Mouse (Mus musculus) mesoderm, embryonic 11.5 days (tissue): ENCODE measurements around the gene Ston1.

ENCODE experiments used
- DNase-seq: peaks from one replicate; pipeline ENCODE4 v3.0.0-alpha.2; 2012; ENCODE audit warnings: low read depth, low spot score

Ston1 gene

GRCm38 (mm10) chr17:88587371-88587770, 10.1 kb upstream of the Ston1 start:
- no peak for DNase-seq

GRCm38 (mm10) chr17:88588228-88588627, 9.3 kb upstream of the Ston1 start:
- no peak for DNase-seq

GRCm38 (mm10) chr17:88590251-88590650, 7.2 kb upstream of the Ston1 start:
- DNase-seq: no peak

GRCm38 (mm10) chr17:88595071-88595470, 2.4 kb upstream of the Ston1 start:
- no peak for DNase-seq

GRCm38 (mm10) chr17:88596068-88596467, 1.4 kb upstream of the Ston1 start:
- DNase-seq: no peak

- no peak for DNase-seq
Observed at GRCm38 (mm10) chr17:88596544-88597221, 801 bp upstream of the Ston1 start.

- no peak for DNase-seq
Observed at GRCm38 (mm10) chr17:88598056-88598420, 554 bp downstream of the Ston1 start.

- DNase-seq: no peak
Observed at GRCm38 (mm10) chr17:88598570-88599368, 1.3 kb downstream of the Ston1 start.

- no peak for DNase-seq
Observed at GRCm38 (mm10) chr17:88600492-88601026, 3.1 kb downstream of the Ston1 start.

GRCm38 (mm10) chr17:88603943-88604342, 6.5 kb downstream of the Ston1 start:
- DNase-seq: no peak

- no peak for DNase-seq
Observed at GRCm38 (mm10) chr17:88606056-88606455, 8.6 kb downstream of the Ston1 start.

GRCm38 (mm10) chr17:88609361-88609760, 11.9 kb downstream of the Ston1 start:
- no peak for DNase-seq

GRCm38 (mm10) chr17:88611057-88611456, 13.6 kb downstream of the Ston1 start:
- no peak for DNase-seq

- DNase-seq: no peak
Observed at GRCm38 (mm10) chr17:88613172-88613571, 15.7 kb downstream of the Ston1 start.

GRCm38 (mm10) chr17:88613721-88614120, 16.2 kb downstream of the Ston1 start:
- no peak for DNase-seq

- DNase-seq: no peak
Observed at GRCm38 (mm10) chr17:88614234-88614633, 16.8 kb downstream of the Ston1 start.

GRCm38 (mm10) chr17:88614733-88615132, 17.2 kb downstream of the Ston1 start:
- DNase-seq: no peak

- no peak for DNase-seq
Observed at GRCm38 (mm10) chr17:88615492-88616155, 18.1 kb downstream of the Ston1 start.

- DNase-seq: no peak
Observed at GRCm38 (mm10) chr17:88620935-88621334, 23.5 kb downstream of the Ston1 start.

- DNase-seq: no peak
Observed at GRCm38 (mm10) chr17:88621374-88621773, 23.9 kb downstream of the Ston1 start.

GRCm38 (mm10) chr17:88622711-88623110, 25.2 kb downstream of the Ston1 start:
- DNase-seq: no peak

- DNase-seq: no peak
Observed at GRCm38 (mm10) chr17:88624386-88624785, 26.9 kb downstream of the Ston1 start.
